32 mouse cellular contexts compared by ENCODE assay signal in genomic region chr5:147269371-147269770, GRCm38 (mm10). TPM values are rescaled to one million over a fixed set of nuclear protein-coding genes. Genes with fewer than 3 reads are reported as not detected.
DNase-seq lines count a peak whose midpoint lies in the region; ATAC-seq and TF ChIP-seq lines count a peak whose summit lies in the region.
"Had no signal": no experiment of that assay in that cellular context is flagged by ENCODE, and none has a peak within 500 bp of the region (broad histone marks: within the 10 kb centered on the region; RNA-seq: fewer than 3 reads in every experiment).

No protein-coding gene starts in this region.

- peaks cover 3% of the 10 kb centered on the region; the same call in 1 of the 2 replicates for H3K4me1 ChIP-seq in hindbrain, embryonic 11.5 days (replicated peaks; ENCODE audit: control insufficient read depth, insufficient read depth, low read length)
- H3K4me1 ChIP-seq in hindbrain, embryonic 16.5 days (ENCODE audit: control insufficient read depth, insufficient read depth, low read depth, low read length): no peaks in the 10 kb centered on the region
- H3K4me1 ChIP-seq in liver, embryonic 15.5 days (replicated peaks): no peaks in the 10 kb centered on the region
- no peaks in the 10 kb centered on the region for H3K4me1 ChIP-seq in liver, embryonic 12.5 days
- H3K4me1 ChIP-seq in intestine, postnatal 0 days (replicated peaks; ENCODE audit: control insufficient read depth, insufficient read depth, low read length): no peaks in the 10 kb centered on the region; the same call in 1 of the 2 replicates
- H3K4me1 ChIP-seq: forebrain, embryonic 13.5 days had no signal

- peak; percentile 49 for DNase-seq in hindbrain, embryonic 11.5 days (ENCODE audit: low spot score)
- peak; percentile 15 for DNase-seq in A20 (ENCODE audit: low read depth, low spot score)
- DNase-seq in urinary bladder, postnatal 25 days (ENCODE audit: low spot score): no peak
- no peak for DNase-seq in gastrocnemius, postnatal 36 days
- DNase-seq: adrenal gland, postnatal 14 days; B cell, adult 2 months; cerebellum, adult 11 months; cerebellum, adult 2 months; cerebellum, postnatal 14 days; gastrocnemius, postnatal 10 days; heart, postnatal 36 days had no signal

- H3K9me3 ChIP-seq in hindbrain, embryonic 11.5 days (ENCODE audit: control insufficient read depth, low read length): no peaks in the 10 kb centered on the region
- H3K9me3 ChIP-seq in hindbrain, embryonic 16.5 days (ENCODE audit: control insufficient read depth, low read length): no peaks in the 10 kb centered on the region
- H3K9me3 ChIP-seq in liver, embryonic 15.5 days (replicated peaks): no peaks in the 10 kb centered on the region
- H3K9me3 ChIP-seq in liver, embryonic 12.5 days (replicated peaks): no peaks in the 10 kb centered on the region
- no peaks in the 10 kb centered on the region for H3K9me3 ChIP-seq in intestine, postnatal 0 days (ENCODE audit: control insufficient read depth)
- H3K9me3 ChIP-seq: forebrain, embryonic 10.5 days; forebrain, embryonic 13.5 days; heart, embryonic 12.5 days; heart, embryonic 15.5 days; hindbrain, embryonic 10.5 days had no signal

- H3K4me2 ChIP-seq in hindbrain, embryonic 11.5 days (replicated peaks; ENCODE audit: low read depth, low read length): no peak overlapping the region
- H3K4me2 ChIP-seq in hindbrain, embryonic 16.5 days (ENCODE audit: low read length): no peak overlapping the region
- H3K4me2 ChIP-seq in liver, embryonic 15.5 days: 0 out of 2 replicates have a peak overlapping the region, but pooled peaks have one; percentile 33
- H3K4me2 ChIP-seq in liver, embryonic 12.5 days: no peak overlapping the region
- H3K4me2 ChIP-seq in intestine, postnatal 0 days (replicated peaks; ENCODE audit: low read depth): peak overlapping the region; percentile 69
- H3K4me2 ChIP-seq: forebrain, embryonic 13.5 days; hindbrain, embryonic 14.5 days had no signal

- TF ChIP-seq CTCF in intestine, postnatal 0 days (IDR thresholded peaks at IDR 0.05; ENCODE audit: low read depth): no peak

- no peak overlapping the region for H3K4me3 ChIP-seq in hindbrain, embryonic 11.5 days (ENCODE audit: low read depth, low read length)
- H3K4me3 ChIP-seq in hindbrain, embryonic 16.5 days (ENCODE audit: low read length): no peak overlapping the region
- no peak overlapping the region for H3K4me3 ChIP-seq in liver, embryonic 15.5 days (replicated peaks)
- no peak overlapping the region for H3K4me3 ChIP-seq in liver, embryonic 12.5 days
- H3K4me3 ChIP-seq in intestine, postnatal 0 days (ENCODE audit: low read depth, low read length): peak overlapping the region; percentile 51
- H3K4me3 ChIP-seq: forebrain, embryonic 13.5 days had no signal

- ATAC-seq in hindbrain, embryonic 11.5 days (ENCODE audit: low FRiP score): no peak
- ATAC-seq in hindbrain, embryonic 16.5 days: no peak
- no peak for ATAC-seq in liver, embryonic 15.5 days (ENCODE audit: insufficient read depth)
- no peak for ATAC-seq in liver, embryonic 12.5 days
- no peak for ATAC-seq in intestine, postnatal 0 days
- ATAC-seq: forebrain, embryonic 13.5 days; forebrain, embryonic 16.5 days had no signal

- WGBS in hindbrain, embryonic 11.5 days: 4% methylated on average over 6 of the region's 6 CpGs
- 5% methylated on average over 6 of the region's 6 CpGs for WGBS in hindbrain, embryonic 16.5 days
- WGBS in liver, embryonic 15.5 days (ENCODE audit: insufficient replicate concordance): 8% methylated on average over 6 of the region's 6 CpGs
- 4% methylated on average over 6 of the region's 6 CpGs for WGBS in liver, embryonic 12.5 days (ENCODE audit: insufficient replicate concordance)
- WGBS in intestine, postnatal 0 days: 15% methylated on average over 6 of the region's 6 CpGs

- no peak overlapping the region for H3K27ac ChIP-seq in hindbrain, embryonic 11.5 days (ENCODE audit: low read depth, low read length)
- no peak overlapping the region for H3K27ac ChIP-seq in hindbrain, embryonic 16.5 days (ENCODE audit: low read depth, low read length)
- H3K27ac ChIP-seq in liver, embryonic 15.5 days (replicated peaks): no peak overlapping the region
- no peak overlapping the region for H3K27ac ChIP-seq in liver, embryonic 12.5 days
- H3K27ac ChIP-seq in intestine, postnatal 0 days (ENCODE audit: low read depth, low read length): no peak overlapping the region; the same call in 1 of the 2 replicates
- H3K27ac ChIP-seq: forebrain, embryonic 10.5 days; forebrain, embryonic 13.5 days; heart, embryonic 15.5 days; hindbrain, embryonic 10.5 days; hindbrain, embryonic 14.5 days had no signal

- no peak overlapping the region for H3K9ac ChIP-seq in hindbrain, embryonic 11.5 days (ENCODE audit: low read depth, low read length)
- no peak overlapping the region for H3K9ac ChIP-seq in hindbrain, embryonic 16.5 days (ENCODE audit: low read depth, low read length)
- no peak overlapping the region for H3K9ac ChIP-seq in liver, embryonic 15.5 days
- no peak overlapping the region for H3K9ac ChIP-seq in liver, embryonic 12.5 days
- H3K9ac ChIP-seq in intestine, postnatal 0 days (ENCODE audit: low read depth, low read length): no peak overlapping the region
- H3K9ac ChIP-seq: forebrain, embryonic 13.5 days; heart, embryonic 12.5 days; heart, embryonic 15.5 days; hindbrain, embryonic 14.5 days had no signal

- intact Hi-C loops in gastrocnemius, postnatal 36 days (cut with DNase I): no loop called here

- H3K27me3 ChIP-seq in hindbrain, embryonic 11.5 days (ENCODE audit: control insufficient read depth, insufficient read depth, low read length): peaks cover 87% of the 10 kb centered on the region
- H3K27me3 ChIP-seq in hindbrain, embryonic 16.5 days (replicated peaks; ENCODE audit: control insufficient read depth, insufficient read depth, low read length): peaks cover 72% of the 10 kb centered on the region
- peaks cover 95% of the 10 kb centered on the region for H3K27me3 ChIP-seq in liver, embryonic 15.5 days
- peaks cover 94% of the 10 kb centered on the region for H3K27me3 ChIP-seq in liver, embryonic 12.5 days (replicated peaks)
- peaks cover 64% of the 10 kb centered on the region for H3K27me3 ChIP-seq in intestine, postnatal 0 days (replicated peaks; ENCODE audit: control insufficient read depth, insufficient read depth, low read length)

- H3K36me3 ChIP-seq in hindbrain, embryonic 11.5 days (ENCODE audit: control insufficient read depth, insufficient read depth, low read length): no peaks in the 10 kb centered on the region
- H3K36me3 ChIP-seq in hindbrain, embryonic 16.5 days (ENCODE audit: control insufficient read depth, insufficient read depth, low read length): no peaks in the 10 kb centered on the region
- no peaks in the 10 kb centered on the region for H3K36me3 ChIP-seq in liver, embryonic 15.5 days (replicated peaks)
- no peaks in the 10 kb centered on the region for H3K36me3 ChIP-seq in liver, embryonic 12.5 days
- no peaks in the 10 kb centered on the region for H3K36me3 ChIP-seq in intestine, postnatal 0 days (ENCODE audit: control insufficient read depth, insufficient read depth)
- H3K36me3 ChIP-seq: forebrain, embryonic 10.5 days; heart, embryonic 12.5 days; heart, embryonic 15.5 days; hindbrain, embryonic 10.5 days had no signal

RNA-seq across cellular contexts. Expression of gene Pdx1, which starts 0.4 kb away (rescaled TPM):
- polyA plus RNA-seq in hindbrain, embryonic 11.5 days (2014; fragmentation: Nextera tagmentation; extraction: Ambion mirVana): not detected in 2 replicates
- not detected in 2 replicates for polyA plus RNA-seq in hindbrain, embryonic 16.5 days (2015; fragmentation: Nextera tagmentation; extraction: Ambion mirVana)
- polyA plus RNA-seq in liver, embryonic 15.5 days (2015; fragmentation: Nextera tagmentation; extraction: Ambion mirVana): not detected in 2 replicates
- 0.06 and 0.25 TPM in 2 replicates for polyA plus RNA-seq in liver, embryonic 12.5 days (2016; fragmentation: Nextera tagmentation; extraction: Ambion mirVana)
- polyA plus RNA-seq in intestine, postnatal 0 days (2015; fragmentation: Nextera tagmentation; extraction: Ambion mirVana): 6.7 and 9.2 TPM in 2 replicates
- total RNA-seq in gastrocnemius, postnatal 36 days (2021): not detected
- total RNA-seq: adrenal gland, adult 2 months; adrenal gland, postnatal 14 days; CH12.LX; gastrocnemius, adult 18-20 months; gastrocnemius, postnatal 10 days; gastrocnemius, postnatal 4 days; heart, adult 8-10 months; heart, postnatal 10 days; heart, postnatal 36 days; MEL had no signal
- polyA plus RNA-seq: adrenal gland, adult 2 months; cerebellum, adult 2 months; embryonic facial prominence, embryonic 11.5 days; embryonic facial prominence, embryonic 14.5 days; forebrain, embryonic 10.5 days; forebrain, embryonic 13.5 days; forebrain, embryonic 16.5 days; heart, embryonic 12.5 days; heart, embryonic 15.5 days; hindbrain, embryonic 10.5 days; hindbrain, embryonic 14.5 days had no signal

RNA-seq across cellular contexts. Expression of gene Cdx2, which starts 37.7 kb away (rescaled TPM):
- not detected in 2 replicates for polyA plus RNA-seq in hindbrain, embryonic 11.5 days (2014; fragmentation: Nextera tagmentation; extraction: Ambion mirVana)
- not detected in 2 replicates for polyA plus RNA-seq in hindbrain, embryonic 16.5 days (2015; fragmentation: Nextera tagmentation; extraction: Ambion mirVana)
- not detected in 2 replicates for polyA plus RNA-seq in liver, embryonic 15.5 days (2015; fragmentation: Nextera tagmentation; extraction: Ambion mirVana)
- polyA plus RNA-seq in liver, embryonic 12.5 days (2016; fragmentation: Nextera tagmentation; extraction: Ambion mirVana): not detected in 2 replicates
- polyA plus RNA-seq in intestine, postnatal 0 days (2015; fragmentation: Nextera tagmentation; extraction: Ambion mirVana): 35.0 and 38.9 TPM in 2 replicates
- not detected for total RNA-seq in gastrocnemius, postnatal 36 days (2021)
- total RNA-seq: adrenal gland, adult 2 months; adrenal gland, postnatal 14 days; adrenal gland, postnatal 4 days; CH12.LX; gastrocnemius, adult 18-20 months; gastrocnemius, postnatal 10 days; gastrocnemius, postnatal 4 days; heart, adult 8-10 months; heart, postnatal 10 days; heart, postnatal 36 days; MEL had no signal
- polyA plus RNA-seq: adrenal gland, adult 2 months; cerebellum, adult 2 months; embryonic facial prominence, embryonic 11.5 days; embryonic facial prominence, embryonic 14.5 days; forebrain, embryonic 10.5 days; forebrain, embryonic 13.5 days; forebrain, embryonic 16.5 days; heart, embryonic 12.5 days; heart, embryonic 15.5 days; hindbrain, embryonic 10.5 days; hindbrain, embryonic 14.5 days had no signal

RNA-seq across cellular contexts. Expression of gene Urad, which starts 52.9 kb away (rescaled TPM):
- polyA plus RNA-seq in hindbrain, embryonic 11.5 days (2014; fragmentation: Nextera tagmentation; extraction: Ambion mirVana): not detected in 2 replicates
- not detected in 2 replicates for polyA plus RNA-seq in hindbrain, embryonic 16.5 days (2015; fragmentation: Nextera tagmentation; extraction: Ambion mirVana)
- polyA plus RNA-seq in liver, embryonic 15.5 days (2015; fragmentation: Nextera tagmentation; extraction: Ambion mirVana): 1.0 and 1.5 TPM in 2 replicates
- polyA plus RNA-seq in liver, embryonic 12.5 days (2016; fragmentation: Nextera tagmentation; extraction: Ambion mirVana): 0.21 TPM in 1 of 2 replicates, not detected in the other
- polyA plus RNA-seq in intestine, postnatal 0 days (2015; fragmentation: Nextera tagmentation; extraction: Ambion mirVana): 0.95 and 1.1 TPM in 2 replicates
- not detected for total RNA-seq in gastrocnemius, postnatal 36 days (2021)
- total RNA-seq: CH12.LX; gastrocnemius, adult 18-20 months; gastrocnemius, postnatal 10 days; gastrocnemius, postnatal 4 days; heart, adult 8-10 months; heart, postnatal 10 days; heart, postnatal 36 days; MEL had no signal
- polyA plus RNA-seq: cerebellum, adult 2 months; embryonic facial prominence, embryonic 11.5 days; embryonic facial prominence, embryonic 14.5 days; forebrain, embryonic 10.5 days; forebrain, embryonic 13.5 days; forebrain, embryonic 16.5 days; heart, embryonic 12.5 days; heart, embryonic 15.5 days; hindbrain, embryonic 10.5 days; hindbrain, embryonic 14.5 days had no signal

Comparison
In these comparisons a context has a peak if more than half of its experiments do, and no peak if none do; other contexts are left out.
1. H3K4me2 ChIP-seq: peak in liver, embryonic 15.5 days (single experiment) and intestine, postnatal 0 days (single experiment); none in hindbrain, embryonic 11.5 days (single experiment), hindbrain, embryonic 16.5 days (single experiment) and liver, embryonic 12.5 days (single experiment).
2. DNase-seq: peak in hindbrain, embryonic 11.5 days (single experiment) and A20 (single experiment); none in urinary bladder, postnatal 25 days (single experiment) and gastrocnemius, postnatal 36 days (0 of 2).
3. RNA of gene Cdx2, which starts 37.7 kb away (polyA plus RNA-seq): 35.0 to 38.9 TPM in intestine, postnatal 0 days; not detected in liver, embryonic 12.5 days, not detected in liver, embryonic 15.5 days, not detected in hindbrain, embryonic 11.5 days and not detected in hindbrain, embryonic 16.5 days; every median in the first group is over 10 times any median in the second.